Mouse (Mus musculus) retina, embryonic 14.5 days (tissue): ENCODE data around the gene Tmem132d.
A peak's percentile ranks its signal among the peaks of the same experiment; 100 is the strongest.

ENCODE experiments used
- DNase-seq: peaks from one replicate; pipeline ENCODE4 v3.0.0-alpha.2; 2015; ENCODE audit warnings: low spot score

Gene Tmem132d

DNA sequence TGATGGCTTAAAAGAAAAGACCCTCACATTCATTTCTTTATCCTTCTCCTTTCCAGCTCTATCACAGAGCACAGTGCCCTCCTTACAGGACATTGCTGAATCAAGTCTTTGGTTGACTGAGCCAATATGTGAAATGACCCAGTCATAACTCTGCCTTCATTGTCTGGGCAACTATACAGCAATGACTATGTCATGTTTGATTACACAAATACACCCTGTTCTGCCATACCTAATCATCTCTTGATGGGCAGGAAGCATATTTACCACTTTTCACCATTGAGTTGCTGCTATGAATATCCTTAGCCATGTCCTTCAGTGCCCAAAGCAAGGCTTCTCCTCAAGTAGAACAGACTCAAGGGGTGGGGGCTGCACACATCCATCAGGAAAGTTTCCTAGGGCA is 214.6 kb downstream of the Tmem132d start:
- peak; percentile 61 for DNase-seq

DNA sequence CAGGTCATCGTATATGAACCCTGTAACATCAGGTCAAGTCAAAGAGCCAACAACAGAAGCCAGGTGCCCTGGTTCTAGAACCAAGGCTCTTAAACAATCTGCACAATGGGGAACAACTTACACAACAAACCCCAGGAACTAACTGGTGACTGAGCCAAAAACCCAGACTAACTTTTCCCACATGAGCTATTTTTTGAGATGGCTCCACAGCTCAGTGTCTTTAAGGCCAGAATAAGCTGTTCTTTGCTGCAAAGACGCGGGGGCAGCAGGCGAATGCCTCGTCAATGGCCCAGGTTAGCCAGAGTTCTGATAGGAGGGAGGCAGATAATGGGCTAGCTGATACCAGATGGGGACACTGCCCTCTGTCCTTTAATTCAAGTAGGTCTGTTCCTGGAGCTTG is 221.8 kb downstream of the Tmem132d start:
- DNase-seq: no peak

DNA sequence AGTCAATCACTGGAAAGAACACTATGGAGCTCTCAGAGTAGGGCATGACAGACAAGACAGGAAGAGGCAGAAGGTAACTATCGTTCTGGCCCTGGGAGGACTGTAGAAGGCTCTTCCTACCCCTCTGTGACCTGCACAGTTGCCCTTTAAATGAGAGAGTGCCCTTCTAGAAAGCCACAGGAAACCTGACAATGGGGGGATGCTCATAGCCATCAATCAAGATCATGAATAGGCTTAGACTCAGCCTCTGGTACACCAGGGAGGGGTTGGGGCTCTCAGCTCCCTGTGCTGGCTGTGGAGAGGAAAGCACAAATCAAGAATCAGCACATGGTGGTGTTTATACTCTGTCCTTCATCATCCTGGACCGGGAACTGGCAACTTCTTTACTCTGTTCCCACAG is 227.2 kb downstream of the Tmem132d start:
- DNase-seq: peak; percentile 66

DNA sequence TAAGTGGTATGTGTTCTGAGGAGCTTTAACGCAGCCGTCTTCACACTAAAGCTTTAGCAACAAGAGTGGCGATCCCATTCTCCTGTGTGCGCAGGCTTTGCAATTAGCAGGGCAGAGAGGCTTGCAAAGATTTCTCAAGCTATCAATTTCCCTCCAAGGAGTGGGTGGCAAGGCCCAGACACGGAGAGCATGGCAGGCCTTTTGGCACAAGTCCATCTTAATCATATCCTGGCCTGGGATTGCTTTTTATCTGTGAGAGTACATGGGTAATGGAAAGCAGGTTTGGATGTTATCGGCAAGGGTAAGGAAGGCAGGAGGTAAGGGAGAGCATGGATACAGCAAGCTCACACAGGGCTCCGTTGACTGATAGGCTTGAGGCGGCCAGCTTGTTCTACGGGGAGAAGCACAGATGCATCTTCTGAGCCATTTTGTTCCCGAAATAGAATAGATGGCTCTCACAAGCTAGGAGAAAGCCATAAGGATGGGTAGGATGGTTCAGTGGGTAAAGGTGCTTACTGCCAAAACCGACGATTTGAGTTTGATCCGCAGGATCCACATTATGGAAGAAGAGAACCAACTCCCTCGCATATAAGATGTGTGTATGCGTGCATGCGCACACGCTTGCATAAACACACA is 228.1 kb downstream of the Tmem132d start:
- DNase-seq: no peak

DNA sequence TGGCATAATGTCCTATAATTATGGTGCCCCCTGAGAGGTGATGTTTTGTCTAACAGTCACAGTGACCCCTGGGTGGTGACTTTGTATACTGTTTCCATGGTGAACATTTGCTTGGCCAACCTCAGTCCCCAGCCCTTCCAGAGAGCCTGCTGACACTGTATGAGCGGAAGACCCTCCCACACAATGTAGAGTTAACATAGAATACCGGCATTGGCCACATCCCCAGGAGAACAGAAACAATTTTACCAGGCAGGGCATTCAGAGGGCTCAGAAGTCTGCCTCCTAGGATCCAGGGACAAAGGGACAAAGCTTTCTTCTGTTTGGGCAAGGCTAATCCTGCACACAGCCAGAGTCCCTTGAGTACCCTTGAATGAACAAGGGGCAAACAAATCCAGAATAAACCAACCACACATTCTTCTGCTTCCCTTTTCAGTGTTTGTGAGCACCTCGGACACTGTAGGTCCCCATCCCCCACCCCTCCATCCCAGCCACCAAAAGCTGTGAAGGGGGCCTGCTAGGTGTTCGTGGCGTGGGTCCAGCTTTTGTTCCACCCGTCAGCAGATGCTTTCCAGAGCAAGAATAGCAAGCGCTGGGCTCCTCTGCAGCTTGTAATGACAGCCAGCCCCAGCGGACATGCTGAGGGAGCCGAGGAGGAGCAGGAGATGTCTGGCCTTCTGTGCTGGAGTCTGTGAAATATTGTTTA is 228.8 kb downstream of the Tmem132d start:
- peak; percentile 38 for DNase-seq

DNA sequence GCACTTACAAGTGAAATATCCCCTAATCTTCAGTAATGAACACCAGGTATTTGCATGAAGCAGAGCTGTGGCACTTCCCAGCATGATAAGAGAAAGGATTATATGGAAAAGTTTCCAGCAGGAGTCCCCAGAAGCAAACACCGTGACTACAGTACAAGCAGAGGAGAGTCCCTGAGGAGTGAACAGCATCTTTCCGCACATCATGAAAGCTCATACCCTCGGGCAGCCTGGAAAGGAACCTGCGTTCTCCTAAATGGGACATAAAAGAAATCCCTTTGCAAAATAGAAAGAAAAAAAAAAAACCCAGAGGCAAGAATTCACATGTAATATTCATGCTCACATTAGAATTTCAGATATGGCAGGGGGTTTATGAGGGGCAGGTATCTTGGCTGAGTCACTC is 238.8 kb downstream of the Tmem132d start:
- no peak for DNase-seq

DNA sequence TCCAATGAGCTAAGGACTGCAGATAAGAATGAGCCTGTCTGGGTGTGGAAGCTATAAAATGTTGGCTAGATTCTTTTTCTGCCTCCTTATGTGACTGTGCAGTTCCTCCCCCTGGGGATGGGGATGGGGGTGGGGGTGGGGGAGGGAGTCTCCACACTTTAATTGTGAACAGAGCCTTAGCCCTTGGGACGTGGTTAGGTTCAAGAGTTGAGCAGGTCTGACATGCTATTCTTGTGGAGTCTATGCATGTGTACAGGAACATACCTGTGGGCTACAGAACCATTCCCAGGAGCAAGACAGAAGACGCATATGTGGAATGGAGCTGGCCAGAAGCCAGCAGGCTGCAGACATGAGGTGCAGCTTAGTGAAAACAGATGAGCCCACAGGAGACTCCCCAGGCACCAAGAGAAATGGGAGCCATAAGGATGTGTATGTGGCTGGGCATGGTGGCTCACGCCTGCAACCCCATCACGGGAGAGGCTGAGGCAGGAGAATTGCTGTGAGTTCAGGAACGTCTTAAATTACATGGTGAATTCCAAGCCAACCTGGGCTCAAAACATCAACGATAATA is 240.3 kb downstream of the Tmem132d start:
- DNase-seq: no peak

DNA sequence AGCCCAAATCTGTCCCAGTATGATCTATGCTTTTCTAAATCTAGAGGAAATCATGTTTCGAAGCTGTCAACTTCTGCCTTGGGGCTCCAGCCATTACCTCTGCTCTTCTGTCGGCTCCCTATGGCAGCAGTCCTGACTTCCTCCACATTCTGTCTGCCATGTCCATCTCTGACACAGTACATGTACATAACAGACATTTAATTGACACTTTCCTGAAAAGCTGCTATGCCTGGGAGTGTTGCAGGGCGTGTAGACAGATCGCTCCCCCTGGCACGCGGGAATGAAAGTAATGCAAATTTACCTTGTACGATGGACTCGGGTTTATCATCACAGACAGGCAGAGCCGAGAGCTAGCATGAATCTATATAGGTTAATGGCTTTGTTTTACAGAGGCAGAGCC is 241.2 kb downstream of the Tmem132d start:
- DNase-seq: no peak

DNA sequence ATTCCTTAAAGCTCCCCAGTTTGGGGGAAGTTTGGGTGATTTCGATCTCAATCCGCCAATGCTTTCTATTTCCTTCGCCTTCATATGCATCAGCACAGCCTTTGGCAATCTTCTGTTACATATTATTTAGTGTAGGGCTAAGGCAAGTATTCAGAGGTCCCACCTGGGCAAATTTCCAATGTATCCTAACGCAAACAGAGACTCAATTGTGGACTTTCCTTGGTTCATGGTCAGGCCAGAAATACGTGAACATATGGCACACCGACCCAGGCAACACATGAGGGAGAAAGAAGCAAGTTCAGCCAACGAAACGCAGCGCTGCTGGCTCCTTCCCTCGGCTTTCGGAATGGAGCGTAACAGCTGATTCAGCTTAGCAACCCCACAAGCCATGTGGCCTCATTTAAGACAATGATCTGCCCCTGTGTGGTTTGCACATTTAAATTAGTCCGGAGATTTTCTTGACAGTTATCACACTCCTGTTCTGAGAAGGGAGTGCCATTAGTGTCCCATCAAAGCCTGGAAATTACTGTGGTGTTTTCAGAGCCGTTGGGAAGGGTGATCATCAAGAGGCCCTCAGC is 242.5 kb downstream of the Tmem132d start:
- peak; percentile 73 for DNase-seq

DNA sequence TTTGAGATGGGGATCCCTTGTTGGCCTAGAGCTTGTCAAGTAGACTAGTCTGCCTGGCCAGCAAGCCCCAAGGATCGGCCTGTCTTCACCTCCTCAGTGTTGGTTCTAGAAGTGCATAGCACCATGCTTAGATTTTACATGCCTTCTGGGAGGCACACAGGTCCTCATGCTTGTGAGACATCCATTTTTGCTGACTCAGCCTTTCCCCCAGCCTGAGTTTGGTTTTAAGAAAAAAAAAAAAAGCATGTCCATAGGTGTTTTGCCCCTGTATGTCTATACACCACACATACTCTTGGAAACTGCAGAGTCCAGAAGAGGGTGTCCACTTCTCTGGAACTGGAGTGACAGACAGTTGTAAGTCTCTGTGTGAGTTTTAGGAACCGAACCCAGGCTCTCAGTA is 256.6 kb downstream of the Tmem132d start:
- DNase-seq: no peak

DNA sequence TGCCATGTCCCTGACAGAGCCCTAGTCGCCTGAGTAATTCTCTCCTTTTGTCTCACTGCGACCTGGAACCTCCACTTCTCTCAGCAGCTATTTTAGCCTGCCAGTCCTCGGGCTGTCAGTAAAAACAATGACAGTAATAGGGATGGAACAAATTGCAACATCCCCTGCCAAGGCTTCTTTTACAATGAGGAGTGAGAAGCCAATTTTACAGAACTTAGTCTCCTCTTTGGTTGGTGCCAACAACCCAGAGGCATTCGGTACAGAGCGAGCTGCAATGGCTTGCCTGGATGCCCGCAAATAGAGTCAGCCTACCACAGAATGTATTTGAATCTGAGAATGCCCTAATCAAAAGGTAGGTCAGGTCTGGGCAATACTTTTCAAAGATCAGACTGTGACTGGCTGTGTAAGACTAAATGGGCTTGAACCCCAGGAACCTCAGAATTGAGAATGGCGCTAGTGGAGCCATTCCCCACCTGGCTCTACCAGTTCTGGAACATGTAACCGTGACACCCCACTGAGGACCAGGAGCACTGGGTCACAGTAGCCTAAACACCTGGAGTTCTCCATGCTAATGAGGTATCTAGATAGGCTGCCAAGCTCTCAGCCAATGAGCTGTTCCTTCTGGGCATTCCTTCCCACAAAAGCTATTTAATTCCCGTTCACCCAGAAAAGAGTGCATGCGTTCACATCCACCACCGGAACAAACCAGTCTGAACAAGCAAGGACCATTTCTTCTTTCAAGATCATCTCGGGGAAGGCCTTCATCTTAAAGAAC is 273.8 kb downstream of the Tmem132d start:
- no peak for DNase-seq

DNA sequence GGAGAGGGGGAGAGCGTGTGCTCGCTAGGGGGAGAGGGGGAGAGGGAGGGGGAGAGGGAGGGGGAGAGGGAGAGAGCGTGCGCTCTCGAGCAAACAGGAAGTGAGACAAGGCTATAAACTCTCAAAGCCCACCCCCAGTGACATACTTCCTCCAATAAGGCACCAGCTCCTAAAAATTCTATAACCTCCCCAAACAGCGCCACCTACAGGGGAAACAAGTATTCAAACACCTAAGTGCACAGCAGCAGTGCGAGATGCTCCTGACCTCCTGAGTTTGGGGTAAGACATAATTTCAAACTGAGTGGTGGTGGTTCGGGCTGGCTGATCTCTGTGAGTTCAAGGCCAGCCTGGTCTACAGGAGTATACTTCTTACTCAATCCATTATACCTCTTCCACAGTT is 281.4 kb downstream of the Tmem132d start:
- no peak for DNase-seq

DNA sequence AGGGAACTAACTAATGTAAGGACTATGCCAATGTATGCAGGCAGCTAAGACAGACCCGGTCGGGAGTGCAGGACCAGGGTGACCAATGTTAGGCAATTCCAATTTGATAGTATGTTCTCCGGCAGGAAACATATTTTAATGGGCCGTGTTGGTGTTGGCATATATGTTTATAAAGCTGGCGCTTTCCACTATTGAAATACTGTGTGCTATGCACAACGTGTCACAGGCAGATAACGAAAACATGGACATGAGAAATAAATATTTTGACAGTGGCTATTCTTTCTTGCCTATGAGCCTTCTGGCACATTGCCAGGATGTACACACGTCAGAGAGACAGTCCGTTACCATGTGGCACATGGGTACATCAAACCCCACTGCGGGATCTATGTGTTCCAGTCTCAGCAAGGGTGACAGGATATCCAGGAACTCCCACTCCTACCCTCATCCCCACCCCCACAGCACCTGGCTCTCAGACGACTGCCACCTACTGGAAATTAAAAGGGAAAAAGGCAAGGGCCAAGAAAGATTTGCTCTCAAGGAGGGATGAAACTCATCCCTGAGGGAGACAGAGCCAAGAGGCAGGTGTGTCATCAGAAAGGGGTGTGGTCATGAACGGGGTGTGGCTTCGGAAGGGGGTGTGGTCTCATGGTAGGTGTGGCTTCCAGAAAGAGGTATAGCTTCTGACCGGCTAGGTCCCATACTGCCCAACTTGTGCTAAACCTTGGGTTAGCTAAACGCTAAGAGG is 285.8 kb downstream of the Tmem132d start:
- DNase-seq: no peak

DNA sequence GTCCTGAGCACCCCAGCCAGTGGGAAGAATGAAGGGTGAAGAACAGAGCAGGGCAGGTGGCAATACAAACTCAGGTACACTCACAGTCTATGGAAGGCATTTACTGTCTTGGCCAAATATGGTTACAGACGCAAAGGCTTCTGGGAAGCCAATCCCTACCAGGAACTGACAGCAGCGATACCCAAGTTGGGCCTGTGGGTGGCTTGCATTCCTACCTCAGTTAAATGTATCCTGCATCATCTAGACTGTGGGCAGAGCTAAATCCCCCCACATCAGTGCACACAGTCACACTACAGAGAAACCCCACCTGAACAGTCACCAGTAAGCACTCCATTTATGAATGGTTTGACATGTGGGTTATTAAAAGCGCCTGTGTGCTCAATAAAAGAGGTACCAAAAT is 288.1 kb downstream of the Tmem132d start:
- DNase-seq: no peak

DNA sequence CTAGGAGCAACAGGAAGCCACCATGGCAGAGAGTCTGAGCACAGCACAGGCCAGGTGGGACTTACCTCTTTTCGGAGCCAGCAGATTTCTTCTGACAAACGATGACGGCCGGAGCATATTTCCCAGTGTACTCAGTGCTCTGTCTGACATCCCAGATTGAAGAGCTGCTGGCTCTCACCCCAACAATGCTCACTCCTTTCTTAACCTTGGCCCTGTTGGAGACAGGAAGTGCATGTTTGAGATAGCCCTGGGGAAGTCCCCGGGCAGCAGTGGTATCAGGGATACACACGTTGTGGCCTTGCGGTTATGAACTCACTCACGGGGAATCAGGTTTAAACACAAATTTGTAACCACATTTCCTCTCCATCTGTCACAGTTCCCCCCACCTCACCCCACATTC is 296.1 kb downstream of the Tmem132d start:
- no peak for DNase-seq

DNA sequence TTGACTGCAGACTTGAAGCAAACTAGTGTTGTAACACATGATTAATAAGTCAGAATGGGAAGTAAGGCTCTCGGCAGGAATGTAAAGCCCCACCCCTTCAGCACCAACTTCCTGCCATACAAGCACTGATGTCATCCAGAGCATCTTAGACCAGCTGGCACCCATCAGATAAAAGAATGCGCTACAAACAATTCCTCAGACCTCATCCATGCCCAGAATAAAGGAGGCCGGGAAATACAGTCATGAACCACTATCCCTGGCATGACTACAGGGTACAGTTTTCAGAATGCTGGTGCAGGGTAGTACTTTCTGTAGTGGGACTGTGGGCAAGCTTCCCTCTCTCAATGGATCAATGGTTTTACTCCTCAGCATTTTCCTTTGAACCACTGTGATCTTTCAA is 310.2 kb downstream of the Tmem132d start:
- no peak for DNase-seq

DNA sequence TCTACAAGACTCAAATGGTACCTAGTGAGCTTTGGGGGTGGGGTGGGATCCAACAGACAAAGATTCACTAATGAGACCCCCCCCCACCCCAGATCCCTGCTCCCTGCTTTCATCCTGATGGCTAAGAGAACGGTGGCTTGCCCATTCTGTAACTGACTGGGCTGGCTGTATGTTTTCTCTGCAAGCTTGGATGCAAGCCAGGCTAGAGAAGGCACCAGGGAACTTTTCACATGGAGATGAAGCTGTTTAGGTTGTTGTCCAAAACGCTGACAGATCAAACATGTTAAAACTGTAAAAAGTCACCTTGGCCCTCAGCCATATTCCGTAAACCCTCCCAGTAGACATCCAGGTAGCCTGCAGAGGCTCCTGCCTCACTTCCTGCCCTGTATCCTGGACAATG is 313.7 kb downstream of the Tmem132d start:
- no peak for DNase-seq

DNA sequence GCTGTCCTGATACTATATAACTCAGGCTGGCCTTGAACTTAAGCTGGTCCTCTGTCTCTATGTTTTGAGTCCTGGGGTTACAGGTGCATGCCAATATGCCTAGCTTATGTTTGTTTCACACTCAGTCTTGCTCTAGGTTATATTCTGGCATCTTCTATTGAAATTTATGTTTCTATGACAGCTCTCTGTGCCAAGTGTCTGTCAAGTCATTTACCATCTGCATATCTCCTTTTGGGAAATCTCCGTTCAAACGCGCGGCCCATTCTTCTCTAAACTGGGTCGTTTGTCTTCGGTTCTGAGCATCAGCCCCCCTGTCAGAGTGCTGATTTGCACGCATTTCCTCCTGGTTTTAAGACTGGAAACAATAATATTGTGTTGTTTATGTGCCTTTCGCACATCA is 319.8 kb downstream of the Tmem132d start:
- no peak for DNase-seq

DNA sequence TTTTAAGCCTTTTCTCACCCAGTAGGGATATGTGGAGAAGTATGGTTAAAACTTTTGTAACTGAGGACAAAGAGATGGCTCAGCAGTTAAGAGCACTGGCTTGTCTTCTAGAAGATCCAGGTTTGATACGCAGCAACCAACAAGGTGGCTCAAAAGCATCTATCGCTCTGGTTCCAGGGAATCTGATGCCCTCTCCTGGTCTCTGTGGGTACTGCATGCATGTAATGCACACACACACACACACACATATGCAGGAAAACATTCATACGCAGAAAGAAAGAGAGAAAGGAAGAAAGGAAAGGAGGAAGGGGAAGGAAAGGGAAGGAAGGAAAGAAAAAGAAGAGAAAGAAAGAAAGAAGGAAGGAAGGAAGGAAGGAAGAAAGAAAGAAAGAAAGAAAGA is 320.4 kb downstream of the Tmem132d start:
- no peak for DNase-seq

DNA sequence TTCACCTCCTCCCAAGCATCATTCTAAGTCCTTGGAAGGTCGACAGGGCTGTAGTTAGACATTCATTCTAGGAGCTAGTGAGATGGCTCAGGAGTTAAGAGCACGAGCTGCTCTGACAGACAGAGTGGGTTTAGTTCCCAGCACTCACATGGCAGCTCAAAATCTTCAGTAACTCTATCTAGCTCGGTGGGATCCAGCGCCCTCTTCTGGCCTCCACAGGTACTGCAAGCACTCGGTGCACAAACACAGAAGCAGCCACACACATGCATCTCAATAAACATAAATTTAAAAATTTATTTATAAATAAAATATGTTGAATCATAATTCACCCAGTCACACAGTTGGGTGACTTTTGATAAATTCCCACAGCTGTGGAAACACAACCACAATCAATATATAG is 321.2 kb downstream of the Tmem132d start:
- no peak for DNase-seq

DNA sequence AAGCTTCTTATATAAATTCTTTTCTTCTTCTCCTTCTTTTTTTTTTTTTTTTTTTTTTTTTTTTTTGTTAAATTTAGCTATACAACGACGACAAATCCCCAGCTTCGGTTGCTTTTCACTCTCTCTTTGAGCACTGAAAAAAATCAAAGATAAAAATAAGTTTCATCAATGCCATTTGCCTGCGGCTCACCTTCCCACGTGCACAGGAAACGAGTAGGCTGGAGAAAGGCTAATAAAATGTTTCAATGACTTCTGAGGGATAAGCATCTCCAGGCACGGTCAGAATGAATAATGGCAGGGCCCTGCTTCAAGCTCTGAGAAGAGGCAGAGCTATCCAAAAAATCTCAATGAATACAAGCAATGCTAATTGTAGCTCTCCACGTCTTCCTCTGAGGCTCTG is 330.3 kb downstream of the Tmem132d start:
- no peak for DNase-seq

DNA sequence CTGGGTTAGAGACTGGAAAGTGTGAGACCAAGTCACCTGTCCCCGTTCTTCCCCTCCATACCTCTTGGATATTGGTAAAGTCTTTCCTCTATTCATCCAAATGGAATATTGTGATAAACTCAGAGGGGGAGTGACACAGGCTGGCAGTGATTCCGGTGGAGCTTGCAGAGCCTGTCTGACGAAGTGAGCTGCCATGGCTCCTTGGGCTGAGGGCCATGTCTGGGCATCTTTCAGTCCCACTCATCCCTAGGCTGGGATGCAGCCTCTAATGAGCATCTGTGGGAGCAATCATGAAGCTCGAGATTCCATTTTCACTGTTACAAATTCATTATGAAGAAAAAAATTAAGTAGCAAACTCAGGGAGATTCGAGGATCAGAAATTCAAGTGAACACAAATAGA is 332.5 kb downstream of the Tmem132d start:
- no peak for DNase-seq
